Mouse (Mus musculus) MEL (cell line): ENCODE measurements around the gene Pcsk4. TPM values are rescaled to one million over a fixed set of nuclear protein-coding genes. Genes with fewer than 3 reads are reported as not detected.

ENCODE experiments used
- DNase-seq: peaks from one replicate; pipeline ENCODE4 v3.0.0; 2011; ENCODE audit warnings: low read depth, low spot score
- H3K27ac ChIP-seq: 2 replicates; pipeline ENCODE4 v1.5.1; 2012; ENCODE audit warnings: low read depth, mild to moderate bottlenecking, control low read depth, low read length, moderate library complexity; ENCODE audit not compliant: control insufficient read depth
- H3K27me3 ChIP-seq, 2 experiments: fragments of 150-350 bp in 1 of 2; sonication (generic) in 1 of 2; 2 replicates each; pipeline ENCODE4 v1.6.1; 2012; ENCODE audit warnings: low read length in 2 of 2, mild to moderate bottlenecking in 2 of 2, improper control_type of control experiment in 1 of 2, moderate library complexity in 1 of 2; ENCODE audit not compliant: insufficient read depth in 2 of 2, control insufficient read depth in 1 of 2
- H3K36me3 ChIP-seq, 2 experiments: 2 replicates each; pipeline ENCODE4 v1.6.1; 2012 to 2014; ENCODE audit warnings: low read length in 2 of 2, improper control_type of control experiment in 1 of 2, inconsistent platforms in 1 of 2, mild to moderate bottlenecking in 1 of 2; ENCODE audit not compliant: insufficient read depth in 2 of 2, control insufficient read depth in 1 of 2
- H3K4me1 ChIP-seq, 2 experiments: fragments of 150-350 bp in 1 of 2; sonication (generic) in 1 of 2; 2 replicates each; pipeline ENCODE4 v1.6.1; 2012; ENCODE audit warnings: low read length in 2 of 2, improper control_type of control experiment in 1 of 2, mild to moderate bottlenecking in 1 of 2; ENCODE audit not compliant: insufficient read depth in 2 of 2, control insufficient read depth in 1 of 2
- H3K4me3 ChIP-seq, 2 experiments: fragments of 150-350 bp in 1 of 2; sonication (generic) in 1 of 2; 2 replicates each; pipeline ENCODE4 v1.5.1; 2012; ENCODE audit warnings: low read depth in 2 of 2, low read length in 2 of 2, mild to moderate bottlenecking in 2 of 2, moderate library complexity in 2 of 2, control low read depth in 1 of 2, improper control_type of control experiment in 1 of 2; ENCODE audit not compliant: control insufficient read depth in 1 of 2, insufficient read depth in 1 of 2
- H3K79me2 ChIP-seq: 2 replicates; pipeline ENCODE4 v1.6.1; 2012; ENCODE audit warnings: mild to moderate bottlenecking, low read length, moderate library complexity; ENCODE audit not compliant: control insufficient read depth, poor library complexity, insufficient read depth
- H3K9ac ChIP-seq: 2 replicates; pipeline ENCODE4 v1.6.1; 2012; ENCODE audit warnings: low read depth, mild to moderate bottlenecking, control low read depth, low read length, moderate library complexity; ENCODE audit not compliant: control insufficient read depth, poor library complexity, severe bottlenecking
- H3K9me3 ChIP-seq: fragments of 150-350 bp; sonication (generic); replicated peaks from 2 replicates; pipeline ENCODE4 v1.6.1; 2012; ENCODE audit warnings: mild to moderate bottlenecking, low read length, improper control_type of control experiment, moderate library complexity; ENCODE audit not compliant: insufficient read depth
- CHD2 ChIP-seq: IDR thresholded peaks from 2 replicates; pipeline ENCODE4 v1.6.1; 2011; ENCODE audit warnings: low read length, improper control_type of control experiment
- CTCF ChIP-seq, 3 experiments: IDR thresholded peaks in 2 of 3; conservative IDR thresholded peaks in 1 of 3; 2 replicates each; pipeline ENCODE4 v1.5.1; 2011 to 2012; ENCODE audit warnings: low read length in 3 of 3, low read depth in 2 of 3, mild to moderate bottlenecking in 2 of 3, improper control_type of control experiment in 1 of 3, inconsistent platforms in 1 of 3, mixed read lengths in 1 of 3, moderate library complexity in 1 of 3; ENCODE audit not compliant: control insufficient read depth in 1 of 3, insufficient read depth in 1 of 3, poor library complexity in 1 of 3, severe bottlenecking in 1 of 3
- E2F4 ChIP-seq: IDR thresholded peaks from 2 replicates; pipeline ENCODE4 v1.6.1; 2011; ENCODE audit warnings: low read depth, low read length, improper control_type of control experiment, borderline replicate concordance
- ETS1 ChIP-seq: IDR thresholded peaks from 2 replicates; pipeline ENCODE4 v1.6.1; 2012; ENCODE audit warnings: low read depth, mild to moderate bottlenecking, inconsistent platforms, low read length, improper control_type of control experiment, moderate library complexity
- HCFC1 ChIP-seq: IDR thresholded peaks from 2 replicates; pipeline ENCODE4 v1.6.1; 2012; ENCODE audit warnings: low read depth, mild to moderate bottlenecking, inconsistent platforms, low read length, improper control_type of control experiment, moderate library complexity
- JUND ChIP-seq: IDR thresholded peaks from 2 replicates; pipeline ENCODE4 v1.6.1; 2011; ENCODE audit warnings: low read depth, mild to moderate bottlenecking, improper control_type of control experiment, low read length
- KAT2A ChIP-seq: conservative IDR thresholded peaks from 2 replicates; pipeline ENCODE4 v1.6.1; 2012; ENCODE audit warnings: low read depth, low read length, improper control_type of control experiment, inconsistent platforms
- POLR2A ChIP-seq, 2 experiments: IDR thresholded peaks; 2 replicates each; pipeline ENCODE4 v1.6.1; 2011 to 2012; ENCODE audit warnings: low read length in 2 of 2, mild to moderate bottlenecking in 2 of 2, control low read depth in 1 of 2, improper control_type of control experiment in 1 of 2, low read depth in 1 of 2, moderate library complexity in 1 of 2; ENCODE audit not compliant: control insufficient read depth in 1 of 2, insufficient read depth in 1 of 2, poor library complexity in 1 of 2
- POLR2AphosphoS2 ChIP-seq: IDR thresholded peaks from 2 replicates; pipeline ENCODE4 v1.6.1; 2011; ENCODE audit warnings: low read length, improper control_type of control experiment
- POLR2AphosphoS5 ChIP-seq: IDR thresholded peaks from 2 replicates; pipeline ENCODE4 v1.6.1; 2012; ENCODE audit warnings: low read depth, borderline replicate concordance, mild to moderate bottlenecking, inconsistent platforms, low read length, moderate library complexity, mixed read lengths
- RAD21 ChIP-seq: IDR thresholded peaks from 2 replicates; pipeline ENCODE4 v1.6.1; 2011; ENCODE audit warnings: mild to moderate bottlenecking, low read depth, low read length, improper control_type of control experiment
- SMC3 ChIP-seq: IDR thresholded peaks from 2 replicates; pipeline ENCODE4 v1.6.1; 2011; ENCODE audit warnings: low read depth, low read length, improper control_type of control experiment
- TAL1 ChIP-seq: IDR thresholded peaks from 2 replicates; pipeline ENCODE4 v1.6.1; 2012; ENCODE audit warnings: mild to moderate bottlenecking, inconsistent platforms, low read length, moderate library complexity, mixed read lengths
- TBP ChIP-seq: IDR thresholded peaks from 2 replicates; pipeline ENCODE4 v1.8.0; 2011; ENCODE audit warnings: low read depth, low read length, improper control_type of control experiment
- UBTF ChIP-seq: IDR thresholded peaks from 2 replicates; pipeline ENCODE4 v1.6.1; 2012; ENCODE audit warnings: low read depth, mild to moderate bottlenecking, inconsistent platforms, low read length, improper control_type of control experiment, moderate library complexity, borderline replicate concordance; ENCODE audit not compliant: insufficient read depth
- USF1 ChIP-seq: IDR thresholded peaks from 2 replicates; pipeline ENCODE4 v1.6.1; 2014; ENCODE audit warnings: low read depth, mild to moderate bottlenecking, inconsistent platforms, low read length, improper control_type of control experiment, moderate library complexity
- ZC3H11A ChIP-seq: IDR thresholded peaks from 2 replicates; pipeline ENCODE4 v1.6.1; 2012; ENCODE audit warnings: low read depth, mild to moderate bottlenecking, inconsistent platforms, low read length, improper control_type of control experiment
- ZNF384 ChIP-seq: IDR thresholded peaks from 2 replicates; pipeline ENCODE4 v1.6.1; 2012; ENCODE audit warnings: low read depth, mild to moderate bottlenecking, inconsistent platforms, low read length, improper control_type of control experiment
- polyA plus RNA-seq, 2 experiments: library from polyadenylated mRNA; stranded (reverse) in 1 of 2; unstranded in 1 of 2; fragments of >175 nt in 1 of 2; fragments of >200 nt in 1 of 2; gene quantifications; 2 replicates each; pipeline versions ENCODE4 v1.2.1 to v1.2.4; 2012; ENCODE audit warnings: low replicate concordance in 2 of 2, low read depth in 1 of 2; ENCODE audit not compliant: insufficient read length in 2 of 2, insufficient read depth in 1 of 2, missing spikeins in 1 of 2
- total RNA-seq: library from RNA; depleted of rRNA; stranded (reverse); fragments of 300-350 nt; gene quantifications from 2 replicates; pipeline ENCODE4 v1.2.3, GENCODE M21; 2012

Gene Pcsk4
- total and polyA plus RNA-seq, 3 experiments = 6.5 to 23.1 TPM; not detected in 1

- H3K27ac ChIP-seq = peak overlapping the region; percentile 81
- peaks cover 0 to 14% of the 10 kb centered on the region in 2 experiments; a peak in 2 of 4 replicates for H3K36me3 ChIP-seq
- no peaks in the 10 kb centered on the region for H3K27me3 ChIP-seq
- TF ChIP-seq ZNF384 = no peak
- no peak for TF ChIP-seq POLR2AphosphoS5
- no peak for TF ChIP-seq CTCF (IDR thresholded peaks at IDR 0.05 in 2 of 3, conservative IDR thresholded peaks at IDR 0.05 in 1 of 3; ENCODE audit: control insufficient read depth in 1 of 3, insufficient read depth in 1 of 3, low read depth in 2 of 3, low read length in 3 of 3, poor library complexity in 1 of 3, severe bottlenecking in 1 of 3)
- TF ChIP-seq CHD2 = no peak
- no peak for TF ChIP-seq TAL1
- no peak for TF ChIP-seq SMC3
- TF ChIP-seq TBP = no peak
- no peak for TF ChIP-seq POLR2A (IDR thresholded peaks at IDR 0.05; ENCODE audit: control insufficient read depth in 1 of 2, insufficient read depth in 1 of 2, low read depth in 1 of 2, low read length in 2 of 2, poor library complexity in 1 of 2)
- TF ChIP-seq POLR2AphosphoS2 = no peak
- no peak for TF ChIP-seq ETS1
- no peak for TF ChIP-seq E2F4
- no peak for TF ChIP-seq KAT2A
- no peak for TF ChIP-seq HCFC1
- no peak for TF ChIP-seq USF1
- no peak for TF ChIP-seq JUND
- no peak for TF ChIP-seq RAD21
- TF ChIP-seq UBTF = no peak
- TF ChIP-seq, all 39 proteins: peak for 0
- H3K9me3 ChIP-seq = no peaks in the 10 kb centered on the region
- peak overlapping the region; percentile 37 for H3K9ac ChIP-seq
- peak overlapping the region; percentile 24 to 53; a peak in 3 of 4 replicates for H3K4me3 ChIP-seq
- H3K79me2 ChIP-seq = no peaks in the 10 kb centered on the region; the same call in 1 of the 2 replicates
- peaks cover 11 to 25% of the 10 kb centered on the region in 2 experiments for H3K4me1 ChIP-seq
- DNase-seq = peak; percentile 82
Observed at GRCm38 (mm10) chr10:80342749-80343424, 13.6 kb upstream of the Pcsk4 start.

DNA sequence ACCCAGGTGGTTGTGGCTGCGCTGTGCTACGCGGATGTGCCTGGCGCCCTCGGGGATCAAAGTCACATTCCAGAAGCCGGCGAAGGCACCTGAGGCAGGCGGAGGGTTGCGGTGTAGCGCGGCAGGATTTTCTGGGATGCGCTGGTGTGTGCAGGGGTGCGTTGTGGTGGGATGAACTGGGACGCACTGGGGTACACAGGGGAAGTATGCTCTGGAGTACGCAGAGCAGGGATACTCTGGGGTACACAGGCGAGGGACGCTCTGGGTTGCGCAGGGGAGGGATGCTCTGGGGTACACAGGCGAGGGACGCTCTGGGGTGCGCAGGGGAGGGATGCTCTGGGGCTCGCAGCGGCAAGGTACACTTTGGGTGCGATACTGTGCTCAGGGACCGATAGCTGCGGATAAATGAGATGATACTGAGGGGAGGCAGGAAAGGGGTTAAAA, 13.0 kb upstream of the Pcsk4 start:
- peaks cover 0 to 14% of the 10 kb centered on the region in 2 experiments; a peak in 2 of 4 replicates for H3K36me3 ChIP-seq
- H3K4me1 ChIP-seq = peaks cover 10 to 22% of the 10 kb centered on the region in 2 experiments
- no peak overlapping the region for H3K9ac ChIP-seq
- H3K27ac ChIP-seq = no peak overlapping the region
- H3K4me3 ChIP-seq = no peak overlapping the region
- TF ChIP-seq ZC3H11A = no peak
- H3K27me3 ChIP-seq = no peaks in the 10 kb centered on the region
- no peaks in the 10 kb centered on the region for H3K79me2 ChIP-seq
- no peak for DNase-seq
- no peaks in the 10 kb centered on the region for H3K9me3 ChIP-seq
